In the genomic region with DNA sequence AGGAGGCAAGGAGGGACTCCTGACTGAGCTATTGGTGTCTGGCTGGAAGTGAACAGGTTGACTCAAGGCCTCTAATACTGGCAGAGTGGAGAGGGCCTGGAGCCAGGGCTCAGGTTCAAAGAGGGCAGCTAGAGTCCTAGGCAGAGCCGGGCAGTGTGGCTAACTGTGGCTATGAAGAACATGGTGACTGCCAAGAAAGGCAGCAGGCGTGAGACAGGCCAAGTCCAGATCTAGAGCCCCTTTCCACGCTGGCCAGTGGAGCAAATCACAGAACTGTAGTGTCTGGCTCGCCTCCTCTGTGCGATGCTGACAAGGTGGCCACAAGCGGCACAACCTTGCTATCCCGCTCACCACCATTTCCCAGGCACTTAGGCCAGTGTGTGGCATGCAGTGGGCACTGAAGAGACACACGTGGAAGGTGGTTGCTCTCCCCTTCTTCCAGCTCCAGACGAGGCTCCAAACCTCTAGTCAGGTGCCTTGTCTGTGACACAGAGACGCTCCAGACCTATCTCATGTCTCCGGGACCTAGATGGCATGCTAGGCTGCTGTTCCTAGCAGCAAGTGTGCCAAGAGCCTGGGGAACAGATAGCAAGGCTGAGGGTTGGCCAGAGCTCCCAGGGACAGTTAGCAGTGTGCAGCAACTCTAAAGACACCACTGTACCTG, we compare ENCODE assay signal across 11 mouse cellular contexts. TPM values are rescaled to one million over a fixed set of nuclear protein-coding genes. Genes with fewer than 3 reads are reported as not detected.
DNase-seq lines count a peak whose midpoint lies in the region; ATAC-seq and TF ChIP-seq lines count a peak whose summit lies in the region.
"Had no signal": no experiment of that assay in that cellular context is flagged by ENCODE, and none has a peak within 500 bp of the region (broad histone marks: within the 10 kb centered on the region; RNA-seq: fewer than 3 reads in every experiment).

No protein-coding gene starts in this region.

- peaks cover 14% of the 10 kb centered on the region for H3K36me3 ChIP-seq in heart, embryonic 12.5 days
- no peaks in the 10 kb centered on the region for H3K36me3 ChIP-seq in midbrain, embryonic 16.5 days (ENCODE audit: control insufficient read depth, insufficient read depth, low read length)
- no peaks in the 10 kb centered on the region for H3K36me3 ChIP-seq in midbrain, embryonic 15.5 days (replicated peaks)
- H3K36me3 ChIP-seq in myocyte (ENCODE audit: control insufficient read depth, insufficient read depth): peaks cover 11% of the 10 kb centered on the region
- H3K36me3 ChIP-seq: liver, embryonic 15.5 days; midbrain, embryonic 13.5 days had no signal

- ATAC-seq in heart, embryonic 12.5 days (ENCODE audit: insufficient number of reproducible peaks, low FRiP score): no peak
- ATAC-seq in midbrain, embryonic 16.5 days: 0 out of 2 replicates have a peak, but pooled peaks have one; percentile 46
- ATAC-seq in midbrain, embryonic 15.5 days (replicated peaks): no peak; the same call in 1 of the 2 replicates

- no peak overlapping the region for H3K4me3 ChIP-seq in heart, embryonic 12.5 days
- H3K4me3 ChIP-seq in midbrain, embryonic 16.5 days (ENCODE audit: low read depth, low read length): no peak overlapping the region
- no peak overlapping the region for H3K4me3 ChIP-seq in midbrain, embryonic 15.5 days
- no peak overlapping the region for H3K4me3 ChIP-seq in myocyte
- H3K4me3 ChIP-seq: liver, embryonic 15.5 days; midbrain, embryonic 13.5 days had no signal

- WGBS in heart, embryonic 12.5 days: 73% methylated on average over 11 of the region's 11 CpGs
- 86% methylated on average over 11 of the region's 11 CpGs for WGBS in midbrain, embryonic 16.5 days
- 80% methylated on average over 11 of the region's 11 CpGs for WGBS in midbrain, embryonic 15.5 days

- H3K9me3 ChIP-seq in heart, embryonic 12.5 days (replicated peaks): no peaks in the 10 kb centered on the region
- no peaks in the 10 kb centered on the region for H3K9me3 ChIP-seq in midbrain, embryonic 16.5 days (replicated peaks; ENCODE audit: control insufficient read depth, low read length, poor library complexity, severe bottlenecking)
- H3K9me3 ChIP-seq in midbrain, embryonic 15.5 days: no peaks in the 10 kb centered on the region
- H3K9me3 ChIP-seq: liver, embryonic 15.5 days; midbrain, embryonic 13.5 days had no signal

- peaks cover 43% of the 10 kb centered on the region for H3K4me1 ChIP-seq in heart, embryonic 12.5 days (replicated peaks)
- H3K4me1 ChIP-seq in midbrain, embryonic 16.5 days (ENCODE audit: control insufficient read depth, insufficient read depth, low read length): peaks cover 6% of the 10 kb centered on the region
- peaks cover 13% of the 10 kb centered on the region for H3K4me1 ChIP-seq in midbrain, embryonic 15.5 days

- DNase-seq in adrenal gland, adult 2 months: peak; percentile 50
- no peak for DNase-seq in adrenal gland, adult 18-20 months (ENCODE audit: low spot score in 2 of 2)
- DNase-seq in heart, adult 8-10 months (ENCODE audit: low spot score): peak; percentile 53
- DNase-seq in thymus, postnatal 25 days: no peak

- peak; percentile 28 for TF ChIP-seq POLR2A in myocyte (IDR thresholded peaks at IDR 0.05; ENCODE audit: insufficient read length, low read depth)

- no peak overlapping the region for H3K4me2 ChIP-seq in heart, embryonic 12.5 days
- no peak overlapping the region for H3K4me2 ChIP-seq in midbrain, embryonic 16.5 days (ENCODE audit: low read length)
- H3K4me2 ChIP-seq in midbrain, embryonic 15.5 days: no peak overlapping the region
- no peak overlapping the region for H3K4me2 ChIP-seq in myocyte (ENCODE audit: low read depth)

- peaks cover 14% of the 10 kb centered on the region for H3K79me2 ChIP-seq in myocyte (ENCODE audit: control insufficient read depth, insufficient read depth)

- no peak overlapping the region for H3ac ChIP-seq in myocyte (ENCODE audit: control insufficient read depth, insufficient read length)

- no peak overlapping the region for H3K9ac ChIP-seq in heart, embryonic 12.5 days
- H3K9ac ChIP-seq in midbrain, embryonic 16.5 days (ENCODE audit: low read depth, low read length): no peak overlapping the region
- no peak overlapping the region for H3K9ac ChIP-seq in midbrain, embryonic 15.5 days
- H3K9ac ChIP-seq: liver, embryonic 15.5 days had no signal

- H3K27ac ChIP-seq in heart, embryonic 12.5 days (ENCODE audit: poor library complexity, severe bottlenecking): no peak overlapping the region
- H3K27ac ChIP-seq in midbrain, embryonic 16.5 days (ENCODE audit: low read length): no peak overlapping the region
- H3K27ac ChIP-seq in midbrain, embryonic 15.5 days: no peak overlapping the region
- H3K27ac ChIP-seq: liver, embryonic 15.5 days; midbrain, embryonic 13.5 days had no signal

- H3K27me3 ChIP-seq in heart, embryonic 12.5 days (replicated peaks): 0 out of 2 replicates have a peak, but pooled peaks cover 3% of the 10 kb centered on the region
- H3K27me3 ChIP-seq in midbrain, embryonic 16.5 days (ENCODE audit: control insufficient read depth, insufficient read depth, low read depth, low read length): no peaks in the 10 kb centered on the region; the same call in 1 of the 2 replicates
- no peaks in the 10 kb centered on the region for H3K27me3 ChIP-seq in midbrain, embryonic 15.5 days (replicated peaks)
- no peaks in the 10 kb centered on the region for H3K27me3 ChIP-seq in myocyte (ENCODE audit: control insufficient read depth, insufficient read depth, insufficient read length)
- H3K27me3 ChIP-seq: midbrain, embryonic 13.5 days had no signal

TF ChIP-seq in myocyte, 11 proteins besides CTCF, POLR2A, EP300 and RAD21:
- TF ChIP-seq POLR2AphosphoS2 (IDR thresholded peaks at IDR 0.05; ENCODE audit: insufficient read length, low read depth): peak; percentile 41
- no peak for TF ChIP-seq USF1 (IDR thresholded peaks at IDR 0.05; ENCODE audit: low read depth)

RNA-seq across cellular contexts. Expression of gene Pgf, which starts 7.2 kb away (rescaled TPM):
- total RNA-seq in adrenal gland, adult 2 months (2021): 1 to 10 TPM in 1 of 2 experiments, under 1 TPM in 1; 0.37 to 2.8 TPM
- polyA plus RNA-seq in adrenal gland, adult 2 months (2012; rRNA removed): 0.63 and 1.6 TPM in 2 replicates
- total RNA-seq in adrenal gland, adult 18-20 months (2021): 1 to 10 TPM in 1 of 2 experiments, under 1 TPM in 1; 0.30 to 1.4 TPM
- 1 to 10 TPM; 3.7 to 5.1 (median 4.1) TPM for total RNA-seq in heart, adult 8-10 months (2022)
- polyA plus RNA-seq in heart, embryonic 12.5 days (2016; fragmentation: Nextera tagmentation; extraction: Ambion mirVana): 8.3 TPM in 2 replicates
- polyA plus RNA-seq in midbrain, embryonic 16.5 days (2015; fragmentation: Nextera tagmentation; extraction: Ambion mirVana): 8.0 and 9.0 TPM in 2 replicates
- 7.2 and 8.7 TPM in 2 replicates for polyA plus RNA-seq in midbrain, embryonic 15.5 days (2015; fragmentation: Nextera tagmentation; extraction: Ambion mirVana)
- polyA plus RNA-seq in myocyte (2012; fragmentation: generic; extraction: Trizol): 41.9 TPM

RNA-seq across cellular contexts. Expression of gene Rps6kl1, which starts 19.4 kb away (rescaled TPM):
- total RNA-seq in adrenal gland, adult 2 months (2021): 1 to 10 TPM in 1 of 2 experiments, under 1 TPM in 1; 0.37 to 1.5 TPM
- polyA plus RNA-seq in adrenal gland, adult 2 months (2012; rRNA removed): 1.5 and 1.8 TPM in 2 replicates
- total RNA-seq in adrenal gland, adult 18-20 months (2021): 1 to 10 TPM in 1 of 2 experiments, under 1 TPM in 1; 0.80 to 1.3 TPM
- 1 to 10 TPM; 1.7 to 3.5 (median 2.8) TPM for total RNA-seq in heart, adult 8-10 months (2022)
- polyA plus RNA-seq in heart, embryonic 12.5 days (2016; fragmentation: Nextera tagmentation; extraction: Ambion mirVana): 1.2 and 1.6 TPM in 2 replicates
- 39.3 and 43.3 TPM in 2 replicates for polyA plus RNA-seq in midbrain, embryonic 16.5 days (2015; fragmentation: Nextera tagmentation; extraction: Ambion mirVana)
- polyA plus RNA-seq in midbrain, embryonic 15.5 days (2015; fragmentation: Nextera tagmentation; extraction: Ambion mirVana): 37.3 and 38.2 TPM in 2 replicates
- 0.53 TPM for polyA plus RNA-seq in myocyte (2012; fragmentation: generic; extraction: Trizol)
- total RNA-seq: hematopoietic stem cell, adult 5-6 weeks had no signal

RNA-seq across cellular contexts. Expression of gene Eif2b2, which starts 48.9 kb away (rescaled TPM):
- 10 to 100 TPM; 64.2 to 95.9 TPM for total RNA-seq in adrenal gland, adult 2 months (2021)
- polyA plus RNA-seq in adrenal gland, adult 2 months (2012; rRNA removed): 94.8 and 100.0 TPM in 2 replicates
- 10 to 100 TPM; 61.9 to 77.9 TPM for total RNA-seq in adrenal gland, adult 18-20 months (2021)
- total RNA-seq in heart, adult 8-10 months (2022): 10 to 100 TPM; 39.5 to 50.6 (median 45.2) TPM
- 49.0 and 51.3 TPM in 2 replicates for polyA plus RNA-seq in heart, embryonic 12.5 days (2016; fragmentation: Nextera tagmentation; extraction: Ambion mirVana)
- polyA plus RNA-seq in midbrain, embryonic 16.5 days (2015; fragmentation: Nextera tagmentation; extraction: Ambion mirVana): 72.5 and 75.2 TPM in 2 replicates
- 78.2 and 88.8 TPM in 2 replicates for polyA plus RNA-seq in midbrain, embryonic 15.5 days (2015; fragmentation: Nextera tagmentation; extraction: Ambion mirVana)
- 342 TPM for polyA plus RNA-seq in myocyte (2012; fragmentation: generic; extraction: Trizol)

RNA-seq across cellular contexts. Expression of gene Dlst, which starts 59.8 kb away (rescaled TPM):
- 100 to 1,000 TPM; 347 to 398 TPM for total RNA-seq in adrenal gland, adult 2 months (2021)
- polyA plus RNA-seq in adrenal gland, adult 2 months (2012; rRNA removed): 107 and 114 TPM in 2 replicates
- total RNA-seq in adrenal gland, adult 18-20 months (2021): 100 to 1,000 TPM; 364 to 483 TPM
- 100 to 1,000 TPM; 715 to 820 (median 788) TPM for total RNA-seq in heart, adult 8-10 months (2022)
- 197 and 203 TPM in 2 replicates for polyA plus RNA-seq in heart, embryonic 12.5 days (2016; fragmentation: Nextera tagmentation; extraction: Ambion mirVana)
- polyA plus RNA-seq in midbrain, embryonic 16.5 days (2015; fragmentation: Nextera tagmentation; extraction: Ambion mirVana): 103 and 104 TPM in 2 replicates
- polyA plus RNA-seq in midbrain, embryonic 15.5 days (2015; fragmentation: Nextera tagmentation; extraction: Ambion mirVana): 107 and 109 TPM in 2 replicates
- 219 TPM for polyA plus RNA-seq in myocyte (2012; fragmentation: generic; extraction: Trizol)

RNA-seq across cellular contexts. Expression of gene Prox2, which starts 59.9 kb away (rescaled TPM):
- 1 to 10 TPM; 3.2 to 5.3 TPM for total RNA-seq in adrenal gland, adult 2 months (2021)
- polyA plus RNA-seq in adrenal gland, adult 2 months (2012; rRNA removed): 2.6 and 2.8 TPM in 2 replicates
- total RNA-seq in adrenal gland, adult 18-20 months (2021): 1 to 10 TPM; 2.5 to 4.1 TPM
- 1 to 10 TPM; 1.1 to 3.0 (median 1.8) TPM for total RNA-seq in heart, adult 8-10 months (2022)
- polyA plus RNA-seq in heart, embryonic 12.5 days (2016; fragmentation: Nextera tagmentation; extraction: Ambion mirVana): 1.1 and 2.8 TPM in 2 replicates
- 1.2 and 1.9 TPM in 2 replicates for polyA plus RNA-seq in midbrain, embryonic 16.5 days (2015; fragmentation: Nextera tagmentation; extraction: Ambion mirVana)
- 1.1 and 1.4 TPM in 2 replicates for polyA plus RNA-seq in midbrain, embryonic 15.5 days (2015; fragmentation: Nextera tagmentation; extraction: Ambion mirVana)
- polyA plus RNA-seq in myocyte (2012; fragmentation: generic; extraction: Trizol): 1.9 TPM

Comparison
In these comparisons a context has a peak if more than half of its experiments do, and no peak if none do; other contexts are left out.
1. DNase-seq: peak in adrenal gland, adult 2 months (single experiment) and heart, adult 8-10 months (single experiment); none in adrenal gland, adult 18-20 months (0 of 2) and thymus, postnatal 25 days (single experiment).
2. RNA of gene Rps6kl1, which starts 19.4 kb away (polyA plus RNA-seq): 39.3 to 43.3 TPM in midbrain, embryonic 16.5 days and 37.3 to 38.2 TPM in midbrain, embryonic 15.5 days; 1.5 to 1.8 TPM in adrenal gland, adult 2 months, 1.2 to 1.6 TPM in heart, embryonic 12.5 days and 0.53 TPM in myocyte (single experiment); every median in the first group is over 10 times any median in the second.